Mouse (Mus musculus): ENCODE results near the gene Prkaa2.

GRCm38 (mm10) chr4:104988102-104988501, 121.6 kb downstream of the Prkaa2 start:
- no peak for TF ChIP-seq CTCF (IDR thresholded peaks at IDR 0.05; ENCODE audit: control insufficient read depth, insufficient read depth, insufficient read length)
- TF ChIP-seq CEBPB (IDR thresholded peaks at IDR 0.05; ENCODE audit: low read depth), result no peak
- TF ChIP-seq MAX (IDR thresholded peaks at IDR 0.05), result no peak
- no peak for TF ChIP-seq USF1 (IDR thresholded peaks at IDR 0.05; ENCODE audit: low read depth)
- no peak for TF ChIP-seq MYOG (IDR thresholded peaks at IDR 0.05; ENCODE audit: control insufficient read depth, extremely low read depth, insufficient read length)

Data from C2C12 (cell line).